Mouse (Mus musculus) ovary, postnatal 10 days (tissue): ENCODE data around the gene Olfr1383.
"Not testable (repeated sequence)": the region's sequence is repeated elsewhere in the genome, so short reads cannot be mapped to it uniquely, and the experiment has no call there.

Source experiments
- DNase-seq: peaks from one replicate; pipeline ENCODE4 v3.0.0; 2022; ENCODE audit warnings: low spot score

The Olfr1383 gene

GRCm38 (mm10) chr11:49519348-49519747, at the start of gene Olfr1383:
Gene Olfr1383 (plus strand): TSS chr11:49519648.
- DNase-seq = no peak

GRCm38 (mm10) chr11:49485973-49486372, 33.5 kb upstream of the Olfr1383 start:
- no peak for DNase-seq

GRCm38 (mm10) chr11:49488770-49489169, 30.7 kb upstream of the Olfr1383 start, which contains the start of gene Olfr1385:
Gene Olfr1385 (plus strand): TSS chr11:49489070.
- not testable (repeated sequence) for DNase-seq

DNA sequence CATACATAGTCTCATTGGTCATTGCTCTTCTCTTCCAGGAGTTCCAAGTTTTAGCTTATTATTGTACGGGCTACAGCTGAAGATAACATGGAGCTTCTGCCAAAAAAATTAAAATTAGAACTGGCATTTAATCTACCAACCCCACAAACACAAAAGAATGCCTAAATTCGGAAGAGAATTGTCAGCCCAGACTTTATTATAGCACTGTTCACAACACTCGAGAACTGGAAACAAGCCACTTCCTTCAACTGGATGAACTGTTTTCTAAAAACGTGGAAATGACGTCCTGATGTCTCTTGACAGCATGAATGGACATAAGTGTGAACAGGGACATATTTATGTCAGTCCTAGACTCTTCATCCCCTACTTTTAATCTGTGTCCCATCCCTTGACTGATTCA, 1.4 kb upstream of the Olfr1383 start:
- DNase-seq = no peak

GRCm38 (mm10) chr11:49527947-49528346, 8.5 kb downstream of the Olfr1383 start, which contains the start of gene Olfr1382:
Gene Olfr1382 (plus strand): TSS chr11:49528247.
- DNase-seq = no peak

DNA sequence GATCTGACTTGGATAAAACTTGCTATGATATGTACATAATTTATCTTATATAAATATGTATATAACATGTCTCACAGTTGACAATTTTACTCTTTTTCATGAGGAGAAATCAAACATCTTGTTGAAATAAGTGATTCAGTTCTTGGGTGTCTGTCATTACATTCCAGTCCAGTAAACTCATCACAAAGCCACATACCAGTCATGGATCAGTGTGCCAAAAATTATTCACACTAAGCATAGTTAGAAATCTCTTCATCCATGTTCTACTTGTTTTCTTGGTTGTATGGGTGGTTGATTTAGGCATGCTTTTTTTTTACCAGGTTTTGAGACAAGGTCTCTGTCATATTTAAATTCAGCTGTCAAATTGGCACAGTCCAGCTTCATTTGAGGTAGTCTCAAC, 13.3 kb downstream of the Olfr1383 start:
- no peak for DNase-seq

DNA sequence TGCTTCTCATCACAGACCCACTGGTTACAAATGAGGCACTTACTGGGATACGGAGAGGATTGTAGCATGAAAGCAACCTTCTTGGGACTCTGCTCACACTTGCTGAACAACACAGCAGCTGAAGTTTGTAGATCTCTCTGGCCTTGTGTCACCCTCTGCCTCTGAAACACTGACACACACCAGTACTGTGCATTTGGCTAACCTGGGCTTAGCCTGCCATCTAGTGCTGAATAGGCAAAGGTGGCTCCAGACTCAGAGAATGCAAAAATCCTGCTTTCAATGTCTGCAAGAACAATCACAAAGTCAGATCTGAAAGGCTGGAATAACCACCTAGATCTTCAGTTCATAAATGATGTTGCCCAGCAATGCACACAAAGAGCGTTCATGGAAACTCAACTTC, 17.2 kb downstream of the Olfr1383 start:
- not testable (repeated sequence) for DNase-seq

DNA sequence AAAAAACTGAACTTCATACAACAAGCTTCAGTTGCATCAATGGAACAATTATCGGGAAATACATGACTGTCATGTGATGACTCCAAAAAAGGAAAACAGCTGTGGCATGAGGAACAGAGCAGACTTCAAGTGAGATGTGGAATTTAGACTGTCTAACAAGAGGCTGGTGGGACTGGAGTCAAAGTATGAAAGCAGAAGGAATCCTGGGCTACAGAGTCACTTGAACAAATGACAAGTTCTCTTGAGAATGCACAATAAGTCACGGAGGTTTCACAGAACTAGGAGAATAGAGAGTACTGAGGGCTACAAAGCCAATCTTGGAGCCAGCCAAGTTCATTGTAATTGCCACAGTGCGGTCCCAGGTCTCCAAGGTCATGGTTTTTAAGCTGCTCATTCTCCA, 23.7 kb downstream of the Olfr1383 start, which contains the start of gene Olfr1381:
Gene Olfr1381 (plus strand): TSS at position 301 of the 400 bp plus-strand sequence.
- not testable (repeated sequence) for DNase-seq

- DNase-seq = not testable (repeated sequence)
These were observed 34.6 kb downstream of the Olfr1383 start for GRCm38 (mm10) chr11:49554033-49554432.

DNA sequence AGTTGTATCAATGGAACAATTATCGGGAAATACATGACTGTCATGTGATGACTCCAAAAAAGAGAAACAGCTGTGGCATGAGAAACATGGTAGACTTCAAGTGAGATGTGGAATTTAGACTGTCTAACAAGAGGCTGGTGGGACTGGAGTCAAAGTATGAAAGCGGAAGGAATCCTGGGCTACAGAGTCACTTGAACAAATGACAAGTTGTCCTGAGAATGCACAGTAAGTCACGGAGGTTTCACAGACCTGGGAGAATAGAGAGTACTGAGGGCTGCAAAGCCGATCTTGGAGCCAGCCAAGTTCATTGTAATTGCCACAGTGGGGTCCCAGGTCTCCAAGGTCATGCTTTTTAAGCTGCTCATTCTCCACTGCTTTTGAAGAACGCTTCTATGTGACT, 37.1 kb downstream of the Olfr1383 start, which contains the start of gene Olfr1380:
Gene Olfr1380 (plus strand): TSS at position 301 of the 400 bp plus-strand sequence.
- DNase-seq = not testable (repeated sequence)

GRCm38 (mm10) chr11:49575054-49575453, 55.6 kb downstream of the Olfr1383 start:
- not testable (repeated sequence) for DNase-seq
